Mouse (Mus musculus) limb, embryonic 15.5 days (tissue): ENCODE measurements around the gene Stmn3. TPM values are rescaled to one million over a fixed set of nuclear protein-coding genes. Genes with fewer than 3 reads are reported as not detected.

Experiments used
- ATAC-seq: fragments of 200-750 bp; cut with Nextera tagmentation; 2 replicates; pipeline ENCODE4 v1.8.0; 2017; ENCODE audit warnings: low read depth, moderate TSS enrichment; ENCODE audit not compliant: insufficient number of reproducible peaks, low FRiP score, low TSS enrichment
- H3K27ac ChIP-seq: fragments of 300-500 bp; sonication (generic); 2 replicates; pipeline ENCODE4 v1.5.1; 2015; ENCODE audit warnings: moderate library complexity, mild to moderate bottlenecking, inconsistent platforms
- H3K27me3 ChIP-seq: fragments of 300-500 bp; sonication (generic); 2 replicates; pipeline ENCODE4 v1.6.1; 2015; ENCODE audit warnings: inconsistent platforms
- H3K36me3 ChIP-seq: fragments of 300-500 bp; sonication (generic); 2 replicates; pipeline ENCODE4 v1.6.1; 2015; ENCODE audit warnings: inconsistent platforms
- H3K4me1 ChIP-seq: fragments of 300-500 bp; sonication (generic); 2 replicates; pipeline ENCODE4 v1.6.1; 2015; ENCODE audit warnings: inconsistent platforms
- H3K4me2 ChIP-seq: fragments of 300-500 bp; sonication (generic); 2 replicates; pipeline ENCODE4 v1.6.1; 2015; ENCODE audit warnings: mild to moderate bottlenecking, inconsistent platforms
- H3K4me3 ChIP-seq: fragments of 300-500 bp; sonication (generic); 2 replicates; pipeline ENCODE4 v1.5.1; 2015; ENCODE audit warnings: mild to moderate bottlenecking, inconsistent platforms
- H3K9ac ChIP-seq: fragments of 300-500 bp; sonication (generic); 2 replicates; pipeline ENCODE4 v1.6.1; 2015; ENCODE audit warnings: inconsistent platforms
- H3K9me3 ChIP-seq: fragments of 300-500 bp; sonication (generic); 2 replicates; pipeline ENCODE4 v1.6.1; 2016; ENCODE audit warnings: inconsistent platforms
- WGBS: fragments of 180-500 bp; shearing (Covaris S2); methylation state at CpG from one replicate; pipeline ENCODE4 v1.1.7; 2015; 5-methylcytosine and 5-hydroxymethylcytosine counted together
- polyA plus RNA-seq: library from polyadenylated mRNA; unstranded; fragments of >200 nt; fragmentation: Nextera tagmentation; extraction: Ambion mirVana; gene quantifications from 2 replicates; pipeline ENCODE4 v1.2.1, GENCODE M21; 2015

Stmn3 gene
- polyA plus RNA-seq = 0.77 and 2.5 TPM in 2 replicates

- Histone ChIP-seq H3K27ac (no peak within 1 kb of the TSS), H3K9ac (no peak within 1 kb of the TSS), H3K4me3 (peak within 1 kb of the TSS; percentile 14; the same call in 1 of the 2 replicates), H3K27me3 (peaks cover 59% of the 10 kb centered on the region), H3K36me3 (no peaks in the 10 kb centered on the region), H3K9me3 (no peaks in the 10 kb centered on the region), H3K4me2 (0 out of 2 replicates have a peak within 1 kb of the TSS, but pooled peaks have one; percentile 10), H3K4me1 (peaks cover 8% of the 10 kb centered on the region)
- ATAC-seq = no peak
- WGBS = 4% methylated on average over 19 of the region's 23 CpGs
Observed at GRCm38 (mm10) chr2:181314080-181314810, at the start of gene Stmn3. Gene Stmn3, minus strand, starts transcription at chr2:181314500.

- Histone ChIP-seq H3K27me3 (no peaks in the 10 kb centered on the region), H3K36me3 (peaks cover 42% of the 10 kb centered on the region), H3K9me3 (no peaks in the 10 kb centered on the region), H3K27ac (no peak overlapping the region), H3K4me2 (peak overlapping the region; percentile 90), H3K4me1 (peaks cover 28% of the 10 kb centered on the region), H3K9ac (peak overlapping the region; percentile 94), H3K4me3 (peak overlapping the region; percentile 91)
- 78% methylated on average over 3 of the region's 3 CpGs for WGBS
- no peak for ATAC-seq
Observed at GRCm38 (mm10) chr2:181363946-181364345, 49.6 kb upstream of the Stmn3 start.

GRCm38 (mm10) chr2:181356780-181357179 lies 42.5 kb upstream of the Stmn3 start:
- Histone ChIP-seq H3K4me1 (no peaks in the 10 kb centered on the region), H3K27ac (no peak overlapping the region), H3K27me3 (no peaks in the 10 kb centered on the region), H3K9ac (no peak overlapping the region), H3K9me3 (no peaks in the 10 kb centered on the region), H3K36me3 (peaks cover 88% of the 10 kb centered on the region), H3K4me2 (no peak overlapping the region), H3K4me3 (no peak overlapping the region)
- WGBS = 80% methylated on average over 3 of the region's 3 CpGs
- ATAC-seq = no peak

- H3K9me3 ChIP-seq = no peaks in the 10 kb centered on the region
- no peaks in the 10 kb centered on the region for H3K27me3 ChIP-seq
- H3K27ac ChIP-seq = no peak overlapping the region
- H3K9ac ChIP-seq = no peak overlapping the region
- no peak overlapping the region for H3K4me2 ChIP-seq
- H3K36me3 ChIP-seq = peaks cover 80% of the 10 kb centered on the region
- no peak overlapping the region for H3K4me3 ChIP-seq
- 91% methylated on average over 6 of the region's 6 CpGs for WGBS
- H3K4me1 ChIP-seq = no peaks in the 10 kb centered on the region
- ATAC-seq = no peak
Observed at GRCm38 (mm10) chr2:181342766-181343165, 28.5 kb upstream of the Stmn3 start.

- no peak for ATAC-seq
- Histone ChIP-seq H3K36me3 (peaks cover 76% of the 10 kb centered on the region), H3K9me3 (no peaks in the 10 kb centered on the region), H3K9ac (no peak overlapping the region), H3K4me1 (no peaks in the 10 kb centered on the region), H3K27me3 (no peaks in the 10 kb centered on the region), H3K27ac (no peak overlapping the region), H3K4me2 (no peak overlapping the region), H3K4me3 (no peak overlapping the region)
- WGBS = 80% methylated on average over 4 of the region's 4 CpGs
Observed at GRCm38 (mm10) chr2:181340426-181340825, 26.1 kb upstream of the Stmn3 start.

GRCm38 (mm10) chr2:181334023-181334422 lies 19.7 kb upstream of the Stmn3 start:
- Histone ChIP-seq H3K36me3 (peaks cover 70% of the 10 kb centered on the region), H3K9ac (no peak overlapping the region), H3K9me3 (no peaks in the 10 kb centered on the region), H3K27ac (no peak overlapping the region), H3K27me3 (no peaks in the 10 kb centered on the region), H3K4me1 (no peaks in the 10 kb centered on the region), H3K4me3 (no peak overlapping the region), H3K4me2 (no peak overlapping the region)
- no peak for ATAC-seq
- WGBS = 60% methylated on average over 3 of the region's 3 CpGs

- no peaks in the 10 kb centered on the region for H3K4me1 ChIP-seq
- H3K4me3 ChIP-seq = no peak overlapping the region
- H3K4me2 ChIP-seq = no peak overlapping the region
- no peaks in the 10 kb centered on the region for H3K9me3 ChIP-seq
- no peak overlapping the region for H3K9ac ChIP-seq
- ATAC-seq = no peak
- no peaks in the 10 kb centered on the region for H3K27me3 ChIP-seq
- H3K27ac ChIP-seq = no peak overlapping the region
- peaks cover 72% of the 10 kb centered on the region for H3K36me3 ChIP-seq
Observed at GRCm38 (mm10) chr2:181332542-181332941, 18.2 kb upstream of the Stmn3 start.

- Histone ChIP-seq H3K27me3 (no peaks in the 10 kb centered on the region), H3K36me3 (peaks cover 80% of the 10 kb centered on the region), H3K4me1 (no peaks in the 10 kb centered on the region), H3K9ac (no peak overlapping the region), H3K9me3 (no peaks in the 10 kb centered on the region), H3K4me3 (no peak overlapping the region), H3K27ac (no peak overlapping the region), H3K4me2 (no peak overlapping the region)
- no peak for ATAC-seq
- WGBS = 93% methylated on average over 2 of the region's 2 CpGs
Observed at GRCm38 (mm10) chr2:181326098-181326497, 11.8 kb upstream of the Stmn3 start.

GRCm38 (mm10) chr2:181322136-181322535 lies 7.8 kb upstream of the Stmn3 start:
- no peak overlapping the region for H3K9ac ChIP-seq
- H3K4me3 ChIP-seq = no peak overlapping the region
- H3K27me3 ChIP-seq = 0 out of 2 replicates have a peak, but pooled peaks cover under 1% of the 10 kb centered on the region
- WGBS = 81% methylated on average over 5 of the region's 5 CpGs
- no peak overlapping the region for H3K27ac ChIP-seq
- no peaks in the 10 kb centered on the region for H3K9me3 ChIP-seq
- no peak for ATAC-seq
- peaks cover 10% of the 10 kb centered on the region for H3K4me1 ChIP-seq
- no peak overlapping the region for H3K4me2 ChIP-seq
- H3K36me3 ChIP-seq = peaks cover 47% of the 10 kb centered on the region

GRCm38 (mm10) chr2:181320103-181320499 lies 5.8 kb upstream of the Stmn3 start:
- no peak for ATAC-seq
- 8% methylated on average over 7 of the region's 7 CpGs for WGBS

GRCm38 (mm10) chr2:181319248-181320102 lies 5.2 kb upstream of the Stmn3 start, which contains the start of gene Rtel1:
Gene Rtel1, plus strand, starts transcription at chr2:181319739.
- peak within 1 kb of the TSS; percentile 54 for H3K27ac ChIP-seq
- WGBS = 7% methylated on average over 40 of the region's 40 CpGs
- peaks cover 26% of the 10 kb centered on the region for H3K36me3 ChIP-seq
- H3K9me3 ChIP-seq = no peaks in the 10 kb centered on the region
- H3K9ac ChIP-seq = peak within 1 kb of the TSS; percentile 46
- H3K4me3 ChIP-seq = peak within 1 kb of the TSS; percentile 59
- peaks cover 26% of the 10 kb centered on the region for H3K27me3 ChIP-seq
- ATAC-seq = 0 out of 2 replicates have a peak, but pooled peaks have one; percentile 63
- H3K4me1 ChIP-seq = peaks cover 10% of the 10 kb centered on the region
- H3K4me2 ChIP-seq = peak within 1 kb of the TSS; percentile 69

More at GRCm38 (mm10) chr2:181320103-181320499, 5.8 kb upstream of the Stmn3 start:
- peak overlapping the region; percentile 69 for H3K4me2 ChIP-seq
- no peak overlapping the region; the same call in 1 of the 2 replicates for H3K27ac ChIP-seq
- peaks cover 20% of the 10 kb centered on the region for H3K27me3 ChIP-seq
- H3K36me3 ChIP-seq = peaks cover 32% of the 10 kb centered on the region
- H3K9ac ChIP-seq = peak overlapping the region; percentile 46
- H3K9me3 ChIP-seq = no peaks in the 10 kb centered on the region
- H3K4me1 ChIP-seq = peaks cover 10% of the 10 kb centered on the region
- H3K4me3 ChIP-seq = peak overlapping the region; percentile 59
